Comparison of ENCODE assay signal across 15 mouse cellular contexts in genomic region chr9:111148006-111148405, GRCm38 (mm10). TPM values are rescaled to one million over a fixed set of nuclear protein-coding genes. Genes with fewer than 3 reads are reported as not detected.
DNase-seq lines count a peak whose midpoint lies in the region; ATAC-seq and TF ChIP-seq lines count a peak whose summit lies in the region.
"Had no signal": no experiment of that assay in that cellular context is flagged by ENCODE, and none has a peak within 500 bp of the region (broad histone marks: within the 10 kb centered on the region; RNA-seq: fewer than 3 reads in every experiment).

No protein-coding gene starts in this region.

- intact Hi-C loops in heart, adult 2 months (cut with DNase I), result no loop called here

- WGBS in heart, adult 2 months, result 53% methylated on average over 2 of the region's 2 CpGs
- 36% methylated on average over 2 of the region's 2 CpGs for WGBS in intestine, embryonic 15.5 days
- 19% methylated on average over 2 of the region's 2 CpGs for WGBS in intestine, postnatal 0 days
- WGBS in stomach, postnatal 0 days, result 26% methylated on average over 2 of the region's 2 CpGs

- H3K4me2 ChIP-seq in intestine, embryonic 15.5 days (replicated peaks), result no peak overlapping the region
- no peak overlapping the region for H3K4me2 ChIP-seq in intestine, postnatal 0 days (replicated peaks; ENCODE audit: low read depth)
- H3K4me2 ChIP-seq in stomach, postnatal 0 days (replicated peaks; ENCODE audit: low read depth), result no peak overlapping the region
- H3K4me2 ChIP-seq: embryonic facial prominence, embryonic 12.5 days; forebrain, embryonic 15.5 days had no signal

- no peak for DNase-seq in heart, adult 2 months
- no peak for DNase-seq in heart, adult 8-10 months (ENCODE audit: low spot score)
- DNase-seq in lung, postnatal 36 days, result peak; percentile 74
- DNase-seq in lung, adult 18-20 months, result no peak
- no peak for DNase-seq in stomach, postnatal 0 days (ENCODE audit: low spot score)
- DNase-seq in cerebellum, postnatal 4 days (ENCODE audit: low spot score in 2 of 2), result no peak
- DNase-seq: adrenal gland, postnatal 14 days; cerebellum, adult 8-10 months; gastrocnemius, adult 2 months; thymus, adult 2 months had no signal

- H3K9me3 ChIP-seq in intestine, embryonic 15.5 days, result no peaks in the 10 kb centered on the region
- no peaks in the 10 kb centered on the region for H3K9me3 ChIP-seq in intestine, postnatal 0 days (ENCODE audit: control insufficient read depth)
- no peaks in the 10 kb centered on the region for H3K9me3 ChIP-seq in stomach, postnatal 0 days (ENCODE audit: control insufficient read depth, low read length)
- H3K9me3 ChIP-seq: embryonic facial prominence, embryonic 12.5 days; forebrain, embryonic 15.5 days had no signal

- TF ChIP-seq POLR2A in heart, adult 2 months (IDR thresholded peaks at IDR 0.05; ENCODE audit: insufficient read depth, low read depth, low read length), result no peak

- no peak for TF ChIP-seq EP300 in heart, adult 2 months (IDR thresholded peaks at IDR 0.05; ENCODE audit: insufficient read depth, low read depth, low read length)
- TF ChIP-seq EP300 in stomach, postnatal 0 days (optimal IDR thresholded peaks at IDR 0.05), result no peak

- peaks cover 2% of the 10 kb centered on the region; the same call in 1 of the 2 replicates for H3K79me2 ChIP-seq in heart, adult 2 months (replicated peaks; ENCODE audit: control insufficient read depth, insufficient read depth, low read length)

- H3K27me3 ChIP-seq in heart, adult 2 months (ENCODE audit: control insufficient read depth, insufficient read depth, low read length), result no peaks in the 10 kb centered on the region
- no peaks in the 10 kb centered on the region for H3K27me3 ChIP-seq in intestine, embryonic 15.5 days (replicated peaks)
- no peaks in the 10 kb centered on the region for H3K27me3 ChIP-seq in intestine, postnatal 0 days (replicated peaks; ENCODE audit: control insufficient read depth, insufficient read depth, low read length)
- H3K27me3 ChIP-seq in stomach, postnatal 0 days (ENCODE audit: control insufficient read depth, insufficient read depth, low read length), result no peaks in the 10 kb centered on the region
- H3K27me3 ChIP-seq: embryonic facial prominence, embryonic 12.5 days; forebrain, embryonic 15.5 days had no signal

- H3K9ac ChIP-seq in heart, adult 2 months (ENCODE audit: low read depth, low read length), result no peak overlapping the region
- no peak overlapping the region for H3K9ac ChIP-seq in intestine, embryonic 15.5 days
- H3K9ac ChIP-seq in intestine, postnatal 0 days (ENCODE audit: low read depth, low read length), result no peak overlapping the region
- no peak overlapping the region for H3K9ac ChIP-seq in stomach, postnatal 0 days (ENCODE audit: low read length)
- H3K9ac ChIP-seq: embryonic facial prominence, embryonic 12.5 days; forebrain, embryonic 15.5 days had no signal

- peaks cover 34% of the 10 kb centered on the region for H3K4me1 ChIP-seq in heart, adult 2 months (ENCODE audit: control insufficient read depth, insufficient read depth, low read length)
- peaks cover 14% of the 10 kb centered on the region; the same call in 1 of the 2 replicates for H3K4me1 ChIP-seq in intestine, embryonic 15.5 days (replicated peaks)
- peaks cover 14% of the 10 kb centered on the region for H3K4me1 ChIP-seq in intestine, postnatal 0 days (replicated peaks; ENCODE audit: control insufficient read depth, insufficient read depth, low read length)
- 0 out of 2 replicates have a peak, but pooled peaks cover 4% of the 10 kb centered on the region for H3K4me1 ChIP-seq in stomach, postnatal 0 days (replicated peaks; ENCODE audit: control insufficient read depth, insufficient read depth)
- H3K4me1 ChIP-seq: forebrain, embryonic 15.5 days had no signal

- H3K27ac ChIP-seq in heart, adult 2 months, result peak overlapping the region; percentile 73
- H3K27ac ChIP-seq in intestine, embryonic 15.5 days, result no peak overlapping the region
- no peak overlapping the region for H3K27ac ChIP-seq in intestine, postnatal 0 days (ENCODE audit: low read depth, low read length)
- peak overlapping the region; percentile 63 for H3K27ac ChIP-seq in stomach, postnatal 0 days (replicated peaks)
- H3K27ac ChIP-seq: embryonic facial prominence, embryonic 12.5 days; forebrain, embryonic 15.5 days; hindbrain, postnatal 0 days had no signal

- no peak overlapping the region for H3K4me3 ChIP-seq in heart, adult 2 months
- H3K4me3 ChIP-seq in intestine, embryonic 15.5 days (replicated peaks), result no peak overlapping the region
- H3K4me3 ChIP-seq in intestine, postnatal 0 days (ENCODE audit: low read depth, low read length), result no peak overlapping the region
- no peak overlapping the region for H3K4me3 ChIP-seq in stomach, postnatal 0 days (ENCODE audit: low read depth, low read length)
- H3K4me3 ChIP-seq: embryonic facial prominence, embryonic 12.5 days; forebrain, embryonic 15.5 days; gastrocnemius, adult 2 months had no signal

- ATAC-seq in intestine, embryonic 15.5 days, result peak; percentile 26; the same call in 1 of the 2 replicates
- no peak for ATAC-seq in intestine, postnatal 0 days
- ATAC-seq in stomach, postnatal 0 days (ENCODE audit: low FRiP score, low TSS enrichment), result peak; percentile 10; the same call in 1 of the 2 replicates
- ATAC-seq: forebrain, embryonic 15.5 days; hindbrain, postnatal 0 days had no signal

- peaks cover 45% of the 10 kb centered on the region for H3K36me3 ChIP-seq in heart, adult 2 months (ENCODE audit: control insufficient read depth, insufficient read depth, low read length)
- H3K36me3 ChIP-seq in intestine, embryonic 15.5 days, result no peaks in the 10 kb centered on the region; the same call in 1 of the 2 replicates
- H3K36me3 ChIP-seq in intestine, postnatal 0 days (ENCODE audit: control insufficient read depth, insufficient read depth), result 0 out of 2 replicates have a peak, but pooled peaks cover 4% of the 10 kb centered on the region
- H3K36me3 ChIP-seq in stomach, postnatal 0 days (ENCODE audit: control insufficient read depth, insufficient read depth, low read length), result no peaks in the 10 kb centered on the region
- H3K36me3 ChIP-seq: embryonic facial prominence, embryonic 12.5 days; forebrain, embryonic 15.5 days had no signal

- no peak for TF ChIP-seq CTCF in heart, adult 2 months (IDR thresholded peaks at IDR 0.05)
- no peak for TF ChIP-seq CTCF in intestine, postnatal 0 days (IDR thresholded peaks at IDR 0.05; ENCODE audit: low read depth)
- no peak for TF ChIP-seq CTCF in stomach, postnatal 0 days (IDR thresholded peaks at IDR 0.05; ENCODE audit: low read depth)

RNA-seq across cellular contexts. Expression of gene Lrrfip2, which starts 30.6 kb away (rescaled TPM):
- total RNA-seq in heart, adult 2 months (2021), result 10 to 100 TPM; 83.6 to 84.1 TPM
- 33.5 and 61.2 TPM in 2 replicates for polyA plus RNA-seq in heart, adult 2 months (2012; rRNA removed)
- total RNA-seq in heart, adult 8-10 months (2022), result 100 to 1,000 TPM in 2 of 4 experiments, 10 to 100 TPM in 2; 89.3 to 102 (median 96.2) TPM
- polyA plus RNA-seq in intestine, embryonic 15.5 days (2015; fragmentation: Nextera tagmentation; extraction: Ambion mirVana), result 41.4 and 41.6 TPM in 2 replicates
- 45.1 and 46.1 TPM in 2 replicates for polyA plus RNA-seq in intestine, postnatal 0 days (2015; fragmentation: Nextera tagmentation; extraction: Ambion mirVana)
- polyA plus RNA-seq in stomach, postnatal 0 days (2015; fragmentation: Nextera tagmentation; extraction: Ambion mirVana), result 33.2 and 34.1 TPM in 2 replicates

Comparison
In these comparisons a context has a peak if more than half of its experiments do, and no peak if none do; other contexts are left out.
1. H3K27ac ChIP-seq: peak in heart, adult 2 months (single experiment) and stomach, postnatal 0 days (single experiment); none in intestine, embryonic 15.5 days (single experiment) and intestine, postnatal 0 days (single experiment).